Mouse (Mus musculus): Measurements from ENCODE around the gene Hmg20b. TPM values are rescaled to one million over a fixed set of nuclear protein-coding genes. Genes with fewer than 3 reads are reported as not detected.

Hmg20b gene
- total RNA-seq, 2 experiments from 2014 or later = 24.0 to 40.0 TPM

GRCm38 (mm10) chr10:81355533-81355932 lies 5.3 kb upstream of the Hmg20b start:
- no peak for DNase-seq (ENCODE audit: low spot score in 2 of 2)

DNA sequence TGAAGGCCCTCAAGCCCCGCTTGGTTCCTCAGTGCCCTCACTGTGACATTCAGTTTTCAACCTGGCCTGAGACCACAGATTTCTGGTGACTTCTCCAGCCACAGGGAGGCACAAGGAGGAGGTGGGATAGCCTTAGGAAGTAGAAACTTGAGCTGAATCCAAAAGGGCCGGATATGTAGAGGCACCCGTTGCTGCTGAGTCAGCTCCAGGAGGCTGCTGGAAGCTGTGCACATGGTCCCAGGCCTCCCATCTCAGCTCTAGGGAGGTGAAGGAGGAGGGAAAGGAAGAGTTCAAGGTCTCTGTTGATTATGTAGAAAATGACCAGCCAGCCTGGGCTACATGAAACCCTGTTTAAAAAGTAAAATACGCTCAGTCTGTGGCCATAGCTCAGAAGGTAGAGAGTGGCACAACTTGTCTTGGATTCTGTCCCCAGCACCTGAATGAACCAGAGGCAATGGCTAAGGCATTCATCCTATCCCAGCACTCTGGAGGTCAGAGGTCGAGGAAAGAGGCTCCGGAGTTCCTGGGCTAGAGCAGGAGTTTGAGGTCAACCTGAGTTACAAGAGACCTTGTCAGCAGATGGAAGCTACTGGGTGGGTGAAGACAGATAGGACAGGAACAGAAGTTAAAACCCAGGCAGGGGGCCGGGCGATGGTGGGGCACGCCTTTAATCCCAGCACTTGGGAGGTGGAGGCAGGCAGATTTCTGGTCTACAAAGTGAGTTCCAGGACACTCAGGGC lies 4.6 kb upstream of the Hmg20b start:
- DNase-seq (ENCODE audit: low spot score in 2 of 2) = no peak

GRCm38 (mm10) chr10:81351678-81352291 lies 1.5 kb upstream of the Hmg20b start:
- no peak for DNase-seq (ENCODE audit: low spot score in 2 of 2)

GRCm38 (mm10) chr10:81349961-81350350 lies 324 bp downstream of the Hmg20b start:
- DNase-seq (ENCODE audit: low spot score in 2 of 2) = no peak

- DNase-seq (ENCODE audit: low spot score in 2 of 2) = no peak
These were observed 1.1 kb downstream of the Hmg20b start for GRCm38 (mm10) chr10:81349146-81349545.

- DNase-seq (ENCODE audit: low spot score in 2 of 2) = no peak
These were observed 3.7 kb downstream of the Hmg20b start for GRCm38 (mm10) chr10:81346453-81347067.

DNA sequence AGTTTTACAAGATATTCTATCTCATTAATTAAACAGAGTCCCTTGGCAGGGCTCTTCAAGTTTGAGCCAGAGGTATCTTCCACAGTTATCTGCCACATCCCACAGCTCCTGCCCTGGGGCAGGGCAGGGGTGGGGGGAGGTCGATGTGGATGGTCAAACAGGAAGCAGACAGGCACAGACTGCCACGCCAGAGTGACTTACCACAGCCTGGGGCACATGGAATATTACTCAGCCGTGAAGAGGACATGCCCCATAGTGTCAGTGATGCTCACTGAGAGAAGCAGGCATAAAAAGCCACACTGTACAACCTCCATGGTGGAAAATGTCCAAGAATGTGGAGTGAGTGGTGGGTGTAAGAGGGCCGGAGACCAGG lies 5.1 kb downstream of the Hmg20b start:
- DNase-seq (ENCODE audit: low spot score in 2 of 2) = no peak

GRCm38 (mm10) chr10:81344421-81345161 lies 5.7 kb downstream of the Hmg20b start:
- DNase-seq (ENCODE audit: low spot score in 2 of 2) = no peak

DNA sequence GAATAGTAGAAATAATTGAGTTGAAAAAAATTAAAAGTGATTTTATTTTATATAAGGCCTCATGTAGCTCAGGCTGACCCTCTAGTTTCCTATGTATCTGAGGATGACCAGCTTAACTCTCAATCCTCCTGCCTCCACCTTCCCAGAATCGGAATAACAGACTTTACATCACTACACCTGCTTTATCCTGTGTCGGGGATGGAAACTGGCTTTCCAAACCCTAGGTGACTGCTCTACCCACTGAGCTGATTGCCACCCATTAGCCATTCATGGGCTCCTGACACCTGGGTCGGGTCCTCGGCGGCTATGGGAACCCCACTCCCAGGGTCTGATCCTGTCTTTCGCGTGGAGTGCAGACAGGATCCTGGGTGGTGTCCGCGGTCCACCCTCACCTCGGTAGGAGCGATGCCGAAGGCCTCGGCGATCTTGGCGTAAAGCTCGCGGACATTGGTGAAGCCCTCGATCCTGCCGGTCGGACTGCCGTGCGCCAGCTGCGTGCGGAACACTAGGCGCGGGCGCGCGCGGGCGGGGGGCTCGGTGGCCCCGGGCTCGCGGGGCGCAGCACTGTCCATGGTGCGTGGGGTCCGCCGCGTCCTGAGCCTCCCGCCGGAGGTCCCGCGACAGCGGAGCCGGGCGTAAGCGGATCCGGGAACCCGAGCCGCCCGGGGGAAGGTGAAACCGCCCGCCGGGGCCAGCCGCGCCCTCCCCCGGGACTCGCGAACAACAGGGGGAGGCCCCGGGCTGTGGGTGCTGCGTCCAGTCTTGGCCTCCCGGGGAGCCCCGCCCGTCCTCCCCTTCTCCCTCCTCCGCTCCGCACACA lies 7.4 kb downstream of the Hmg20b start, which contains the start of gene Gipc3:
TSS of gene Gipc3 (minus strand) at position 581 of the 820 bp plus-strand sequence.
- no peak for DNase-seq (ENCODE audit: low spot score in 2 of 2)

- no peak for DNase-seq (ENCODE audit: low spot score in 2 of 2)
These were observed 8.8 kb downstream of the Hmg20b start for GRCm38 (mm10) chr10:81341333-81341949.

DNA sequence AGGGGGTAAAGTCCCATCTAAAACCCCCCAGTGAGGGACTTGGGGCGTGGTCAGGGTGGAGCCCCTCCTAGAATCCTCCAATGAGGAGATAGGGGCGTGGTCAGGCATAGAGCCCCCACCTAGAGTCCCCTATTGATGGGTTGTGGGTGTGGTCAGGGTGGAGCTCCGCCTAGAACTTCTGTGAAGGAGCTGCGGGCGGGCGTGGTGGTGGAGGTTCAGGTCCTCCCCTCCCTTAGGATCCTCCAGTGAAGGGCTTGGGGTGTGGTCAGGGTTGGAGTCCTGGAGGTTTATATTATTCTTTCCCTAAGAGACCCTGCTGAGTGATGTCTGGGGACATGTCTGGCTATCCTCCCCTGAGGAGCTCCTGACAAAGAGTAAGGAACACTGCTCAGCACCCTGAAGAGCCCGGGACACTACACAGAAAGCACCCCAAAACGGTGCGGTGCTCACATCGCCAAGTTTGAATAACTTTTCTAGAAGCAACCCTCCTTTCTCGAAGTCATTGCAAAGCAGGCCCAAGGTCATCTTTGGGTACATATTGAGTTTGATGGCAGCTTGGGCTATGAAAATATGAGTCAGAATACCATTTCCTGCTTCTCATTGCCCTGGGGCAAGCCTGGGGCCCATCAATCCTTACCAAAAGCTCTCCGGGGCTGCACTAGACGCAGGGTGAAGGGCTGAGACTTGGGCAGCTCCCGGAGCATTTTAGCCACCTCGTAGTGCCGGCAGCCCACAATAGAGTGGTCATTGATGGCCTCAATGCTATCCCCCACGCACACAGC lies 9.5 kb downstream of the Hmg20b start:
- DNase-seq (ENCODE audit: low spot score in 2 of 2) = no peak

DNA sequence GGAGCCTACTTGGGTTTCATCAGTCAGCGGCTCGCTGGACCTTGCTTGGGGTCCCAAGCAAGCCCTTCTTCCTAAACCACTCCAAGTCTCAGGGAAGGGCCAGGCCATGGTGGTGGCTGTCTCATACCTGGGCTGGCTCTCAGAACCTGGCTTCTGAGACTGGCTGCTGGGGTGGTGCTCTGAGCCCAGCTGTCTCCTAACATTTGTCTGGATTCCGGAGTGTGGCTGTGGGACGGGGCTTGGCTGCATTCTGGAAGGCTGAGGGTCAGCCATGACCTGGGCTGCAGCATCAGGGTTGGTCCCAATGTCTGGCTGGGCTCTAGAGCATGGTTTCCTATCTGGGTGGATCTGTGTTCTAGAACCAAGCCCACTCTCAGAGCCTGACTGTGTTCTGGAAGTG lies 13.7 kb downstream of the Hmg20b start:
- no peak for DNase-seq (ENCODE audit: low spot score in 2 of 2)

DNA sequence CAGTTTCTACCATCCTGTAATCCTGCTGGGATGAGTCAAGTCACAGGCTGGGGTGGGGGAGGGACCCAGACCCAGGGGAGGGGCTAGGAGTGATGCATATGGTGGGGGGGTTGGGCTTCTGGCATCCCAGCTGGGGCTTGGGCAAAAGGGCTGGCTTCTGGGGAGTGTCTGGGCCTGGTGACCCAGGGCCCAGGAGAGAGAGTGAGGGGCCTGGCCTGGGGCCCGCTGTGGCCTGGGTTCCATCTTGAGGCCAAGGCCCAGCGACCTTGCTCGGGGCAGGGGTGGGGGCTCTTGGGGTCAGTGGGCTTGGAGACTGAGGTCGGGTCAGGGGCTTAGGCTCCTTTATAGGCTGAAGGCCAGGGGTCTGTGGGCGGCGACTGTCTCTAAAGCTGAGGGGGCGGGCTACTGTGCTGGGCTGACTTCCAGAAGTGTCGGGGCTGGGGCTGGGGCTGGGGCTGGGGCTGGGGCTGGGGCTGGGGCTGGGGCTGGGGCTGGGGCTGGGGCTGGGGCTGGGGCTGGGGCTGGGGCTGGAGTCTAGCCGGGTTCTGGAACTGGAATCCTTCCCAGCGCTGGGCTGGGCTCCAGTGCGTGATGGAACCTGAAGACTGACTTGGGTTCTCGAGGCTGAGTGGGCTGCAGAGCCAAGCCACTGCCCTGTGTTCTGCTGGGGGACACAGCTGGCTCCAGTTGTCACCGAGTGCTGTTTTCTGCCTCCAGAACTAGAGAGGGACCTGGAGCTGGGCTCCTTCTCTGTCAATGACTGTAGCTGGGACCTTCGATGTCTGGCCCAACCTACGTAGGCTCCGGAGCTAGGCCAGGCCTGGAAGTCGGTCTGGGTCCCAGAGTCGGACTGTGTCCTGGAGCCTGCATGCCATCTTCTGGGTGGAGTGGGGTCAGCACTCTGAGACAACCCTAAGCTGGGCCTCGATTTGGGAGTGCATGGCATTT lies 14.6 kb downstream of the Hmg20b start:
- no peak for DNase-seq (ENCODE audit: low spot score in 2 of 2)

DNA sequence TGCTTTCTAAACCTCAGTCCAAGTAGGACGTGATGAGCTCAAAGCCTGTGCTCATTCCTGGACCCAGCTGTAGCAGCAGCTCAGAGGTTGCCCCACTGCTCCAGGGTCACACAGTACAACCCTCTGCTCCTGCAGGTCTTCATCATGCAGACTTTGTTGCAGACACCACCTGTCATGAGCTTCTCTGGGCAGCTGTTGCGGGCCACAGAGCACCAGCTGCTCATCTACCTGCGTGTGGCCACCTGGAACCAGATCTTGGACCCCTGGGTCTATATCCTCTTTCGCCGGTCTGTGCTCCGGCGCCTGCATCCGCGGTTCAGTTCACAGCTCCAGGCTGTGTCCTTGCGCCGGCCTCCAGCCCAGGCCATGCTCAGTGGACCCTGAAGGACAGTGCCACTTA lies 16.0 kb downstream of the Hmg20b start:
- DNase-seq (ENCODE audit: low spot score in 2 of 2) = no peak

DNA sequence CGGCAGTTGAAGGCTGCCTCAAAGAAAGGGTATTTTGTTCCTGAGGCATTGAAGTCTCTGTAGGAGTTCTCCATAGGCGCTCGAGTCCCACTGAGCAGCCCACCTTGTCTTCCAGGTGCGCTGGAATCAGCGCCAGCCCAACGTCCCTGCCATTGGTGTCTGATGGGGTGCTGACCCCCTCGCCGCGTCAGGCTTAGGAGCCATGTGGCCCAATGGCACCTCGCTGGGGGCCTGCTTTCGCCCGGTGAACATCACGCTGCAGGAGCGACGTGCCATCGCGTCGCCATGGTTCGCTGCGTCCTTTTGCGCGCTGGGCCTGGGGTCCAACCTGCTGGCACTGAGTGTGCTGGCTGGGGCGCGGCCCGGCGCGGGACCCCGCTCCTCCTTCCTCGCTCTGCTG lies 18.0 kb downstream of the Hmg20b start:
- no peak for DNase-seq (ENCODE audit: low spot score in 2 of 2)

GRCm38 (mm10) chr10:81330007-81330406 lies 20.3 kb downstream of the Hmg20b start:
- no peak for DNase-seq (ENCODE audit: low spot score in 2 of 2)

DNA sequence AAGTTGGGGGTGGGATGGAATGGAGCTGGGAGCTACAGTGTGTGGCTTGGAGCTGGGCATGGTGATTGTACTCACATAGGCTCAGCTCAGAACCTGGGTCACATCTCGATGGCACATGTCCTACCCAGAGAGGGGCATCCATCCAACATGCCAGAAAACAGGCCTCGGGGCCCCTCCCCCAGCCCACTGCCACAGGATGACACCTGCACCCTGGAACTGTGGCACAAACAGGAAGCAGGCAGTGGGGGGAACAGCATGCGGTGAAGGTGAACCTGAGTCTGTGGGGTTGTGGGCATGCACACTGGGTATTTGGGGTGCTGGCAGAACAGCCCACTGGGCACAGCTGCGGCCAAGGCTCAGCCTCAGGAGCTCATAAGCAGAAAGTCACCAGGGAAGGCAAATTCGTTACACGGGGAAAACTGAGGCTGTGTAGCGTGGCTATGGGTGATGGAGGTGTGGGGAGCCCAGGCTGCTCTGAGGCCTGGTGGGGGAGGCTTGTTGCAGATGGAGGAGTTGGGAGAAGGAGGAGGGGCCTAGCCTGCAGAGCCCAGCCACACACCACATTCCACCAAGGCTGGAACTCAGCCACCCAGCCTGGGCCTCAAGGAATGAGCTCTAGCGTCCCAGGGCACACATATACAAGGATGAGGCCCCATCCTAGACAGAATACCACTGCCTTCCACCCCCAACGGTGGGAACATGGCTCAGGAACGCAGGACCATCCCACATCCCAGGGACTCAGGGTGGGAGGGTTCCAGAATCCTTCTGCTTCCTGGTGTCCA lies 20.9 kb downstream of the Hmg20b start:
- no peak for DNase-seq (ENCODE audit: low spot score in 2 of 2)

GRCm38 (mm10) chr10:81328386-81328785 lies 21.9 kb downstream of the Hmg20b start, which contains the start of gene Tbxa2r:
Gene Tbxa2r (plus strand): TSS chr10:81328731.
- no peak for DNase-seq (ENCODE audit: low spot score in 2 of 2)
